Mouse (Mus musculus): ENCODE results near the gene E130308A19Rik. TPM values are rescaled to one million over a fixed set of nuclear protein-coding genes. Genes with fewer than 3 reads are reported as not detected.

The E130308A19Rik gene
- total and polyA plus RNA-seq, 2 experiments from 2014 or later: 11.3 to 16.3 TPM

- DNase-seq (ENCODE audit: low spot score): no peak
- H3K27me3 ChIP-seq (ENCODE audit: control insufficient read depth, insufficient read depth, low read length): no peaks in the 10 kb centered on the region
- H3K4me3 ChIP-seq (ENCODE audit: low read depth, low read length): no peak overlapping the region
- H3K27ac ChIP-seq (ENCODE audit: low read depth): no peak overlapping the region
- no peak overlapping the region for H3K9ac ChIP-seq (replicated peaks; ENCODE audit: low read depth, low read length)
- no peaks in the 10 kb centered on the region for H3K4me1 ChIP-seq (ENCODE audit: control insufficient read depth, insufficient read depth)
- H3K9me3 ChIP-seq (replicated peaks; ENCODE audit: control insufficient read depth, low read length): no peaks in the 10 kb centered on the region
- ATAC-seq (ENCODE audit: insufficient read depth, low read depth): no peak
- H3K36me3 ChIP-seq (replicated peaks; ENCODE audit: control insufficient read depth, insufficient read depth, low read length): no peaks in the 10 kb centered on the region
- 87% methylated on average over 9 of the region's 9 CpGs for WGBS
- H3K4me2 ChIP-seq (ENCODE audit: low read depth, low read length): no peak overlapping the region
- TF ChIP-seq CTCF (IDR thresholded peaks at IDR 0.05; ENCODE audit: low read depth): no peak
- TF ChIP-seq EP300 (IDR thresholded peaks at IDR 0.05; ENCODE audit: low read depth): no peak
These were observed 101.9 kb downstream of the E130308A19Rik start for GRCm38 (mm10) chr4:59727878-59728261.

DNA sequence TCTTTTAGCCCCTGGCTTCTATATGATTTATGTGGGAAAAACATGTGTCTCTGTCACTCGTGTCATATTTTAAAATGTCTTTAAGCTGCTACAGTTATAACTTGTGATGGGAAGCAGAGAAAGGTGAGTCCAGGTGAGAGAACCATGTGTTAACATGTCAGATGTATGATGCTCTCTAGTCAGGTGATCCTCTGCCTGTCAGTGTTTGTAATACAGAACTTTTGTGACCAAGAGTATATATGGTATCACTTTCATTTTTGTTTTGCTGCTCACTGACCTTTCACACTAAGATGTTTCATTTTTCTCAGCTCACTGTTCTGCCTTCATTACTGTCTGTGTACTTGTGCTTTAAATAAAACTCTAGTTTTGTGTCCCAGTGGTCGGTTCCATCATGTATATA, 102.8 kb downstream of the E130308A19Rik start:
- ATAC-seq (ENCODE audit: insufficient read depth, low read depth) (no peak), DNase-seq (ENCODE audit: low spot score) (no peak)
- H3K4me1 ChIP-seq (ENCODE audit: control insufficient read depth, insufficient read depth): no peaks in the 10 kb centered on the region
- H3K9ac ChIP-seq (replicated peaks; ENCODE audit: low read depth, low read length): no peak overlapping the region
- no peak overlapping the region for H3K4me3 ChIP-seq (ENCODE audit: low read depth, low read length)
- H3K27ac ChIP-seq (ENCODE audit: low read depth): no peak overlapping the region
- 83% methylated on average over 2 of the region's 2 CpGs for WGBS
- TF ChIP-seq EP300 (IDR thresholded peaks at IDR 0.05; ENCODE audit: low read depth) (no peak), CTCF (IDR thresholded peaks at IDR 0.05; ENCODE audit: low read depth) (no peak)
- H3K4me2 ChIP-seq (ENCODE audit: low read depth, low read length): no peak overlapping the region
- no peaks in the 10 kb centered on the region for H3K36me3 ChIP-seq (replicated peaks; ENCODE audit: control insufficient read depth, insufficient read depth, low read length)
- no peaks in the 10 kb centered on the region for H3K27me3 ChIP-seq (ENCODE audit: control insufficient read depth, insufficient read depth, low read length)
- H3K9me3 ChIP-seq (replicated peaks; ENCODE audit: control insufficient read depth, low read length): no peaks in the 10 kb centered on the region

- H3K4me3 ChIP-seq (ENCODE audit: low read depth, low read length): no peak overlapping the region
- no peaks in the 10 kb centered on the region for H3K9me3 ChIP-seq (replicated peaks; ENCODE audit: control insufficient read depth, low read length)
- no peak overlapping the region for H3K4me2 ChIP-seq (ENCODE audit: low read depth, low read length)
- H3K9ac ChIP-seq (replicated peaks; ENCODE audit: low read depth, low read length): no peak overlapping the region
- H3K36me3 ChIP-seq (replicated peaks; ENCODE audit: control insufficient read depth, insufficient read depth, low read length): no peaks in the 10 kb centered on the region
- ATAC-seq (ENCODE audit: insufficient read depth, low read depth) (no peak), DNase-seq (ENCODE audit: low spot score) (no peak)
- no peak overlapping the region for H3K27ac ChIP-seq (ENCODE audit: low read depth)
- H3K4me1 ChIP-seq (ENCODE audit: control insufficient read depth, insufficient read depth): no peaks in the 10 kb centered on the region
- no peaks in the 10 kb centered on the region for H3K27me3 ChIP-seq (ENCODE audit: control insufficient read depth, insufficient read depth, low read length)
- TF ChIP-seq EP300 (IDR thresholded peaks at IDR 0.05; ENCODE audit: low read depth) (no peak), CTCF (IDR thresholded peaks at IDR 0.05; ENCODE audit: low read depth) (no peak)
- 76% methylated on average over 7 of the region's 7 CpGs for WGBS
These were observed 105.5 kb downstream of the E130308A19Rik start for GRCm38 (mm10) chr4:59731544-59731943.

DNA sequence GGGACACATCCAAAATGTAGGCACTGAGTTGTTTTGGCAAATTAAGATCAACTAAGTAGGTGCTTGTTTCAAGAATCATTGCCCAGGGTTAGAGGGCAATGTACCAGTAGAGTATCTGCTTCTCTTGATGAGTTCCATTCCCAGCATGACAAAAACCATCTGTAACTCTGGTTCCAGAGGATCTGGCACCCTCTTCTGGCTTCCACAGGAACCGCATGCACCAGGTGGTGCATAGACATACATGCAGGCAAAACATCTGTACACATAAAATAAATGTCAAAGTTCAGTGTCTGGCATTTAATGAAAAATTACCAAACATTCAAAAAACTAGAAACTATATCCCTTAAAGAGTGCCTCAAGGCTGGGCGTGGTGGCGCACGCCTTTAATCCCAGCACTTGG, 113.3 kb downstream of the E130308A19Rik start:
- 93% methylated on average over 4 of the region's 4 CpGs for WGBS
- no peaks in the 10 kb centered on the region for H3K9me3 ChIP-seq (replicated peaks; ENCODE audit: control insufficient read depth, low read length)
- no peaks in the 10 kb centered on the region for H3K36me3 ChIP-seq (replicated peaks; ENCODE audit: control insufficient read depth, insufficient read depth, low read length)
- ATAC-seq (ENCODE audit: insufficient read depth, low read depth) (no peak), DNase-seq (ENCODE audit: low spot score) (no peak)
- H3K27ac ChIP-seq (ENCODE audit: low read depth): no peak overlapping the region
- no peaks in the 10 kb centered on the region for H3K4me1 ChIP-seq (ENCODE audit: control insufficient read depth, insufficient read depth)
- H3K4me2 ChIP-seq (ENCODE audit: low read depth, low read length): no peak overlapping the region
- TF ChIP-seq EP300 (IDR thresholded peaks at IDR 0.05; ENCODE audit: low read depth) (no peak), CTCF (IDR thresholded peaks at IDR 0.05; ENCODE audit: low read depth) (no peak; the same call in 1 of the 2 replicates)
- H3K4me3 ChIP-seq (ENCODE audit: low read depth, low read length): no peak overlapping the region
- no peak overlapping the region for H3K9ac ChIP-seq (replicated peaks; ENCODE audit: low read depth, low read length)
- no peaks in the 10 kb centered on the region for H3K27me3 ChIP-seq (ENCODE audit: control insufficient read depth, insufficient read depth, low read length)

DNA sequence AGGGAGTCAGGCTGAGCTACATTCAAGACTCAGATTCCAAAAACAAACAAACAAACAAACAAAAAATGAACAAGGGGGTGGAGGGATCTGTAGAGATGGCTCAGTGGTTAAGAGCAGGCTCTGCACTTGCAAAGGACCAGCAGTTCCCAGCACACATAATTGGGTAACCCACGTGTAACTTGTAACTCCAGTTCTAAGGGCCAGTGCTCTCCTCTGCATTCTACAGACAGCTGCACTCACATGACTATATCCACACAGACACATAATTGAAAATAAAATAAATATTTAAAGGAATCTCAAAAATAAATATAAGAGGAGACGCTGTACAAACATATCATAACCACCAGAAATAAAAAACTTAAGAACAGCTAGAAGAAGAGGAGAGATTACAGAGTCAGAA, 113.9 kb downstream of the E130308A19Rik start:
- Histone ChIP-seq H3K9me3 (replicated peaks; ENCODE audit: control insufficient read depth, low read length) (no peaks in the 10 kb centered on the region), H3K36me3 (replicated peaks; ENCODE audit: control insufficient read depth, insufficient read depth, low read length) (no peaks in the 10 kb centered on the region), H3K9ac (replicated peaks; ENCODE audit: low read depth, low read length) (no peak overlapping the region), H3K4me3 (ENCODE audit: low read depth, low read length) (no peak overlapping the region), H3K4me2 (ENCODE audit: low read depth, low read length) (no peak overlapping the region), H3K4me1 (ENCODE audit: control insufficient read depth, insufficient read depth) (no peaks in the 10 kb centered on the region), H3K27ac (ENCODE audit: low read depth) (no peak overlapping the region), H3K27me3 (ENCODE audit: control insufficient read depth, insufficient read depth, low read length) (no peaks in the 10 kb centered on the region)
- ATAC-seq (ENCODE audit: insufficient read depth, low read depth) (no peak), DNase-seq (ENCODE audit: low spot score) (no peak)
- WGBS: 85% methylated on average over 2 of the region's 2 CpGs
- TF ChIP-seq CTCF (IDR thresholded peaks at IDR 0.05; ENCODE audit: low read depth) (no peak), EP300 (IDR thresholded peaks at IDR 0.05; ENCODE audit: low read depth) (no peak)

DNA sequence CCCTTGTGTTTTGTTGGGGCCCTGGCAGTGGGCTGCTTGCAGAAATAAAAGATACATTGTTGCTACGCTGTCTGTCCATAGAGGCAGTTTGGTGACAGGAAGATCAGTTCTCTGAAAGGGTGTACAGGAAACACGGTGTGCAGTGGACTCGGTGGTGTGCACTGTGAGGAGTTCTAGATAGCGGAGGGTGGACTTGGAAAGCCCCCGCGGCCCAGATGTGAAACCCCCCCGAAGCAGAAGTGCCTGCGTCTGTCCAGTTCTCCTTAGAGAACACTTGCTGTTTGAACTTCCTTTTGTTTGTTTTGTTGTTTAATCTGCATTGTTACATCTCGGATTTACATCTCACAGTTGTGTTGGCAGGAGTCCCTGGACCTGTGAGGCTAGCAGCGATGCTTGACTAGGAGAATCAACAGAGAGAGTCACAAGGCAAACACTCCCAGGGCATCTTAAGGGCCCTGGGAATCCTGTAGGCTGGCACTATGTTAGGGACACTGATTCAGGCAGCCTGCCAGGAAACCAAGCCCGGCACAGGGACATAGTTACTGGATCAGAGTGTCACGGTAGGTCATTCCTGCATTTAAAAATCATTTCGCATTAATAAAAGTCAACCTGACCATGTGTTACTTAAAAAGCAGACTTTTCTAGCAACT, 127.6 kb downstream of the E130308A19Rik start:
- DNase-seq (ENCODE audit: low spot score) (peak; percentile 55), ATAC-seq (ENCODE audit: insufficient read depth, low read depth) (peak; percentile 75)
- Histone ChIP-seq H3K9me3 (replicated peaks; ENCODE audit: control insufficient read depth, low read length) (no peaks in the 10 kb centered on the region), H3K27me3 (ENCODE audit: control insufficient read depth, insufficient read depth, low read length) (no peaks in the 10 kb centered on the region), H3K4me1 (ENCODE audit: control insufficient read depth, insufficient read depth) (peaks cover 28% of the 10 kb centered on the region), H3K4me3 (ENCODE audit: low read depth, low read length) (no peak overlapping the region), H3K4me2 (ENCODE audit: low read depth, low read length) (no peak overlapping the region), H3K36me3 (replicated peaks; ENCODE audit: control insufficient read depth, insufficient read depth, low read length) (peaks cover 8% of the 10 kb centered on the region; the same call in 1 of the 2 replicates), H3K27ac (ENCODE audit: low read depth) (peak overlapping the region; percentile 11; the same call in 1 of the 2 replicates), H3K9ac (replicated peaks; ENCODE audit: low read depth, low read length) (no peak overlapping the region)
- TF ChIP-seq CTCF (IDR thresholded peaks at IDR 0.05; ENCODE audit: low read depth): no peak
- TF ChIP-seq EP300 (IDR thresholded peaks at IDR 0.05; ENCODE audit: low read depth): no peak
- WGBS: 43% methylated on average over 13 of the region's 13 CpGs

Data from heart, postnatal 0 days (tissue).